Mouse (Mus musculus): ENCODE data around the gene Aldh3a2. TPM values are rescaled to one million over a fixed set of nuclear protein-coding genes. Genes with fewer than 3 reads are reported as not detected.

Aldh3a2 gene
- total RNA-seq (2023), result 10 to 100 TPM; 57.3 to 57.6 TPM

GRCm38 (mm10) chr11:61266551-61267533, at the start of gene Aldh3a2:
TSS of gene Aldh3a2 (minus strand) at chr11:61267464.

GRCm38 (mm10) chr11:61207487-61208246, 59.6 kb downstream of the Aldh3a2 start, which contains the start of gene Aldh3a1:
TSS of gene Aldh3a1 (plus strand) at chr11:61207537.

GRCm38 (mm10) chr11:61174821-61175658, 92.2 kb downstream of the Aldh3a2 start, which contains the start of gene Usp22:
TSS of gene Usp22 (minus strand) at chr11:61175055.

Other genes starting within 250 kb of the Aldh3a2 start
- not detected for gene Kcnj12, start 244.9 kb downstream of the Aldh3a2 start, total RNA-seq (2023)
- gene Tnfrsf13b, start 140.7 kb downstream of the Aldh3a2 start, total RNA-seq (2023), result 10 to 100 TPM; 10.9 to 11.9 TPM
- 10 to 100 TPM; 91.6 to 93.6 TPM for gene Usp22, start 92.4 kb downstream of the Aldh3a2 start, total RNA-seq (2023)
- gene Aldh3a1, start 59.9 kb downstream of the Aldh3a2 start, total RNA-seq (2023), result not detected
- gene Slc47a2, start 75.4 kb upstream of the Aldh3a2 start, total RNA-seq (2023), result under 1 TPM in 1 of 2 experiments, not detected in 1; 0.24 TPM
- gene Slc47a1, start 110.9 kb upstream of the Aldh3a2 start, total RNA-seq (2023), result not detected
- gene Rnf112, start 186.7 kb upstream of the Aldh3a2 start, total RNA-seq (2023), result not detected
- gene Mfap4, start 218.0 kb upstream of the Aldh3a2 start, total RNA-seq (2023), result not detected
- gene Mapk7, start 226.9 kb upstream of the Aldh3a2 start, total RNA-seq (2023), result 10 to 100 TPM; 18.4 to 19.8 TPM
- not detected for gene B9d1, start 237.7 kb upstream of the Aldh3a2 start, total RNA-seq (2023)

All from T-cell, adult 66 days (primary cell).